Mouse (Mus musculus) T-helper 17 cell (primary cell): ENCODE measurements around the gene Crim1.

ENCODE experiments used
- in situ Hi-C, 2 experiments: fragments of 300-600 bp; cut with MboI, MseI; formaldehyde crosslinking; loops; 1 replicate in 1 of 2; 2 replicates in 1 of 2; pipeline ENCODE4 v1.15.1; 2025; ENCODE audit warnings: high pct_unique_total_duplicates in 2 of 2

Gene Crim1

DNA sequence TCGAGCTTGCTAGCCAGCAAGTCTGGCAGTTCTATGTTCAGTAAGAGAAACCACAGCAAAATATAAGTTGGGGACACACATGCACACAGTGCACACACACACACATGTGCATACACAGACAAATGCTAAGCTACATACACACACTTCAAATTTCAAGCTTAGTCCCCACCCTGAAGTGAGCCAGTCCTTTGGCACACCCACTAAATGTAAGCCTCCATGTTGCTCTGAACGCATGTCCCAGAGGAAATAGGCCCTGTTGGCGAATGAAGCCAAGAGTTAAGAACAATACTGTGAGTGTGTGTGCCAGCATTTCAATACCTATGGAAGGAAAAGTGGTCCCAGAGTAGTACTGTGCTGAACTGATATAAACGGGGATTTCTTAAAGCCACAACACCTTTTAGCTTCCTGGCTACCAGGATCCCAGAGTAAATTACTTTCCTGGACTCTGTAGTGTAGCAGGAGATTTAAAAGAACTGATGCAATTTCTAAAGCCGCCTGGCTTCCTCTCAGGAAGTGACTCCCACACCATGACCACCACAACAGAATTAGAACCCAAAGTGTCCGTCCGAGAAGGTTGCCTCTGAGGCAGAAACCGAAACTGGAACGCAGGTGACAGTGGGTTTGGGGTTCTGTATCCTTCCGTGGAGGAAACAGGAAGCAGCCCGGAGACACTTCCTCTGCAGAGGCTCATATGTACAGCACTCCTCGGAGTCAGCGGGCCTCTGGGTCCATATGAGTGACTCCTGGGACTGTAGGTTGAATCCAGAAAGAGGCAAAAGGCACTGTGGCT is 162.1 kb downstream of the Crim1 start:
- in situ Hi-C loops, result no loop called here

DNA sequence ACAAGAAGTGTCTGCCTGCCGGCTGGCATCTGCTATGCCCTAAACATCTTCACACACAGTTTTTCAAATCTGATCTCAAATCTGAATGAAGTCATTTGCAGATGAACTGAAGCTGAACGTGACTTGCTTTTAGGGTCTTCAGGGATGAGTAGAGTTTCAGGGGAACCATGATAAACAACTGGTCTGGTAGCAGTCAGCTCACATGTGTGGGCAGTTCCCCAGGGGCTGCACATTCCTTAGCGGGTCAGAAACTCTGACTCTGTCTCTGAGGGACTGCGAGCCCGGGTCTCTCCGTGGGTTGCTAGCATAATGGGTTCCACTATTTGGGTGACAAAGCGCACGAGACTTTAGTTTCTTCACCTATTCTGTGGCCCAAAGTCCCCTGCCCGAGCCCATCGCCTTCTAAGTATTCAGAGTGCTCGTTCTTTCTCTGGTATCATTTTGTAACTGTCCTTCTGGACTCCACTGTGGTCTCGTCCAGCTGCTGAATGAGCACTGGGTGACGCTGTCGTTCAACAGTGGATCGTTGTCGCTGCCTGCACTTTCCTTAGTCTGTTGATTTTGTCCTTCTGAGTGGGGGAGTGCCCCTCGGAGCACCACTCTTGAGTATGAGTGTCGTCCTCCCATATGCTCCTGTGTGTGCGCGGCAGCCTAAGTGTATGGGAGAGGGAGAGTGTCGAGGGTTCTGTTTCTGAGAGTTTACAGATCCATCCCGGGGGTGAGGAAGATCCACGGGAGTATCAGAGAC is 164.7 kb downstream of the Crim1 start:
- in situ Hi-C loops, result loop anchor here in 1 of 2 experiments (5.0 kb wide), 1 partner anchor 38 kb away; no protein-coding TSS in a partner anchor

DNA sequence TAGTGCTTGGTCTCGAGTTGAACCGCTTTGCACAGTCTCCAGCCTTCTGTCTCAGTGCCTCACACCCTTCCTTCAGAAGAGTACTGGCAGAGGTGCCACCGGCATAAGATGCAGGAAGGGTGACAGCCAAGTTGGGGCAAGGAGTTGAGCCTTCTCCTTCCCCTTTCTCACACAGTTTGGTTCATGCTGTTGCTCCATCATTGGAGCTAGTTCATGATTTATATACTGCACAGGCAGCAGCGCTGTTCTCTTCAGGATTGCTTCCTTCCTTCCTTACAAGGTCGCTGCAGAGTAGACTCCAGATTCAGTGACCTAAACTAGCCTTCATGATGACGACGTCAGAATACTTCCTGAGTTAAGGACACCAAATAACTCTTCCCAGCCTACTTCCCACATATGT is 166.0 kb downstream of the Crim1 start:
- in situ Hi-C loops, result loop anchor here in 1 of 2 experiments (5.0 kb wide), 1 partner anchor 36 kb away; no protein-coding TSS in a partner anchor

DNA sequence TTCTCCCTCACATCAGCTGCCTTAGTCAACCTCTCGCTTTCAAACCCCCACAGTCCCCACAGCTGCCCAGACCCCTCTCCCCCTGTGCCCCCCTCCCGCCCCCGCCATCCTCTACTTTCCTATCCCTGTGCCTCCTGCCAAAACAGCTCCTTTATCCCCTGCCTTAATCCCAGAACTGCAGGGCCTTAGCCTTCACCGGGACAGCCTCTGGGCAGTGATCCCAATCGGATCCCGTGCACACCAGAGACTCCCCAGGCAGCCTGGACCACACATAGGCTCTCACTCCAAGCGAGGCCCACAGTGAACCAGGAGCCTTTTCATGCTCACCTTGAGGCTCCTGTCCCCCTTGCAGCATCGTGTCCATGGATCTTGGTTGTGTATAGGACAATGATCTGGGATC is 168.4 kb downstream of the Crim1 start:
- in situ Hi-C loops, result loop anchor here in 1 of 2 experiments (5.0 kb wide), 1 partner anchor 34 kb away; no protein-coding TSS in a partner anchor

DNA sequence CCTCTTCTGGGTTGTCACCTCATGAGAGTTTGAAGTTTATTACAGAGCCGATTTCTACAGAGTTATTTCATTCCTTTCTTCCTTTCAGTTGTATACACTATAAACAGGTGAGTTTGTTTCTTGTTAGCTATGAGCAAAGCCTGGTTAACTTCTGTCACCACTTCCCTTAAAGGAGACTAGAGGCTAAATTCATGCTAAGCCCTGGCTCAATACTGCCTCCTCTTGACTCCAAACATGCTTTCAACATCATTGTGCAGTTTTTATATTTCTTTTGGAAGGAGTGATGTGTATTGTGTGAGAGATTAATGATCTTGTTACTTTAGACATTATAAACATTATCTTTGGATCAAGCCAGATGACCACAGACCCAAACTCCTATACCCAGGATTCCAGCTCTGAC is 170.4 kb downstream of the Crim1 start:
- in situ Hi-C loops, result no loop called here

DNA sequence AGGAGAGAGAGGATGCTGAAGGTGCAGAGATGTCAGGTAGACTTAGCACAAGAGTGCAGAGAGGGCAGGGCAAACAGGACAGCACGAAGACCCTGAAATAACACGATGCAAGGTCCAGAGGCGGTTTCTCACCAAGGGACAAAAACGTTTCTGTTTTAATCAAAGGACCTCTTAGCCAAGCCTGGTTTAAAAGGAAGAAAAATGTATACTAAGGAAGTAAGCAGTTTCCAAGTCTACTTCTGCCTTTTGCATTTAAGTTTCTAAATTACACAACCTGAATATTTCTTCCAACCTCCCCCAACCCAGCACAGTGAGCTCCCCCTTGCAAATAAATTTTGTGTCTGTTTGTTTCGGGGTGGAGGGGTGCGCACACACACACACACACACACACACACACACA is 173.1 kb downstream of the Crim1 start:
- in situ Hi-C loops, result no loop called here

GRCm38 (mm10) chr17:78373849-78374248 is 173.8 kb downstream of the Crim1 start:
- in situ Hi-C loops, result no loop called here

DNA sequence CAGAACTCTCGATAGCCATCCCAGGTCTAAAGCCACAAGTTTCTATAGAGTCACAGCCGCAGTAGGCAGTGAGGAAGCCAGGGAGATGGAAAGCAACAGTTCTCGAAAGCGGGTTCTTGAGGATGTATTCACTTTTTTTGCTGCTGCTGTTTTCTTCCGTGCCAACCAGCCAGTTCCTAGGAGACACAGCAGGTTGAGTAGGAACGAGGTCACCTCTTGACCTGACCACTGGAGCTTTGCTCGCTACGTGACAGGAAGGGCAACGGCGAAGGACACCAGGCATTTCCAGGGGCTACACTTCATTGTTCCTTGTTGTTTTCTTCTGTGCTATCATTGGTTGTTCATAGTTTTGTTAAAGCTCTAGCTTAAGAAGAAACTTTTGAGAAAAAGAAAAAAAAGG is 174.7 kb downstream of the Crim1 start:
- in situ Hi-C loops, result no loop called here

- in situ Hi-C loops, result no loop called here
These were observed 176.5 kb downstream of the Crim1 start for GRCm38 (mm10) chr17:78376587-78376986.

DNA sequence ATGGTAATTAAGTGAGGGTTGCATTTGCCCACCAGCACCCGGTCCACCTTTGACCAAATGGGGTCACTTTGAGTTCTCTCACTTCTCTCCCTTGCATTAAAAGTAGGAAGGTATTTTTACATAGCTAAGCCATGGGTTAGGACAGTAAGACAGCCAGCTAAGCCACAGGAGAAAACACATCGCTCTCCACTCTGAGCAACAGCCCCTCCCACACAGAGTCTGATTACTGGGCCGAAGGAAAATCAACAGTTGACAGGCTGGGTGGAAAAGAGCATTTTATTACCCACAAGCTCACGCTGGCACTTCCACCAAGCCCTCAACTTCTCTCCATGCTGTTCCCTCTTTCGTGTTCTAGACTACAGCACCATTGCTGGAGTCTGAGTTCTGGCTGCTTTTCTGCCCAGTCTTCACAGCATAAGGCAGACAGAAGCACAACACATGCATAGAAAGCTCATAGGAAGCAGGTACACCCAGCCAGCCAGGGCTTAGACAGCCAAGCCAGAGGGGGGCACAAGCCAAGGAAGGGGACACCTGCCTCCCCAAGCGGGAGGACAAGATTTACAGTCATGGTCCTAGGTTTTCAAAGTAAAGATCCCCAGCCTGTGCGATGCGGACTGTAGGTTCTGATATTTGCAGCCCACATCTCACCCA is 179.2 kb downstream of the Crim1 start:
- in situ Hi-C loops, result no loop called here

DNA sequence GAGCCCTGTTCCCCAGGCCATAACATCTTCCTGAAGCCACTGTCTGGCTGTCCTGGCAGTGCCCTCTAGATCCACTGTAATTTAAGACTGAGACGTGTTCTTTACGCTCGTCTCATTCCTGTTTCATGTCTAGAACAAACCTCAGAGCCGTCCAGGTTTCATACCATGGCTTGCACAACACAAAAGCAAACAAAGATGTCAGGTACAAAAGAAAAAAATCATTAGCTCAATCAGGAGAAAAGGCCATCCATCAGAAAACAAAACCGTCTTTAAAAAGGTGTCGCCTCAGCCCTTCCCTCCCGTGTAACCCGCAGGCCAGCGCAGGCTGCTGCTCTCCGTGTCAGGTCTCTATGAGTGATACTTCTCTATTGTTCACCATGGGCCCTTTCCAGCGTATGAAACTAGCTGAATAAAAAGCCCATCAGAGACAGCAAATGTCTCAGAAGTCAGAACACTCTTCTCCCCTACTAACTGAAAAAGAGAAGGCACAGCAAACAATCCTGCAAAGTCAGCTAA is 179.7 kb downstream of the Crim1 start:
- in situ Hi-C loops, result no loop called here

- in situ Hi-C loops, result no loop called here
These were observed 182.3 kb downstream of the Crim1 start for GRCm38 (mm10) chr17:78382321-78382720.

DNA sequence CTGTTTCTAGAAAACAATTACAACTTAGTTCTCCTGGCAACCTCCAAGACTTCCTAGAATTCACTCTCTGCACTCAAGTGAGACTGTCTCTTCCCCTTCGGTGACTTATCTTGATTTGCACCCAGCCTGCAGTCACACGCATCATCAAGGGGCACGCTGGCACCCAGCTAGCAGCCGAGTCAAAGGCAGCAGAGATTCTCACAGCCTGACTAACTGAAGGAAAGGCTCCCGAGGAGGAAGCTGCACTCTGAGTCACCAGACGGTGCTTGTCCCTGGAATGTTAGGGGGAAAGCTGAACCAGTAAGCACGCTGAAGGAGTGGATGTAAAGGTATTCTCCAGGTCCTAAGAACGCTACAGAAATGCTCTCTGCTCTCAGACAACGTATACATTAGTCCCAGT is 187.6 kb downstream of the Crim1 start:
- in situ Hi-C loops, result no loop called here

DNA sequence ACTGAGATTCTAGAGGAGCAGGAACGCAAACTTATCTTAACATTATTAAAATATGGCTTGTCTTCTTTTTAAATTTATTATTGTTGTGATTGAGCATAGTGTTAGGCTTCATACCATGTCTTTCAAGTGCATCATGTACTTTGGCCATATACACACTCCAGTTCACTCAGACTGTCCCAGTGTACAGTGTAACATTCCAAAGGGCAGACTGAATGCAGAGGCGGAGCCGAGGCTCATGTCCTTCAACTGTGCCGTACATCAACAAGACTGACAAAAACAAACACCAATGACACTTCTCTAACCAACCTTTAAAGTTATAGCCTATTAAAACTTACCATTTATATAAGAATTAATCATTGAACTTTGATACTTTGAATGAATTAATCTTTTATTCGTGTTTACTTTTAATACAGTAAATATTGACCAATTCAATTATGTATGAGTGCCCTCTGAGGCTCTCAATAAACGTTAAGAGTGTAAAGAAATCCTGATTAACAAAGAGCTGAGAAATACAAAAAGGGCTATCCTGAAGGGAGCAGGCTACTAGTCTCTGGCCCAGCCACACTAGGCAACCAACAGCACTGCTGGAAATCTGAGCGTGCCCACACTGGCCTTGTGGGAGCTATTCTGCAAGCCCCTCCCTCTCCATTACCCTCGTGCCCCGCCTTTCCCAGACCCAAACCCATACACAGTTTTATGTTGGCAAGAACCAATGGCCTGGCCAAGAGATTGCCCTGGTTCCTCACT is 188.2 kb downstream of the Crim1 start:
- in situ Hi-C loops, result no loop called here

DNA sequence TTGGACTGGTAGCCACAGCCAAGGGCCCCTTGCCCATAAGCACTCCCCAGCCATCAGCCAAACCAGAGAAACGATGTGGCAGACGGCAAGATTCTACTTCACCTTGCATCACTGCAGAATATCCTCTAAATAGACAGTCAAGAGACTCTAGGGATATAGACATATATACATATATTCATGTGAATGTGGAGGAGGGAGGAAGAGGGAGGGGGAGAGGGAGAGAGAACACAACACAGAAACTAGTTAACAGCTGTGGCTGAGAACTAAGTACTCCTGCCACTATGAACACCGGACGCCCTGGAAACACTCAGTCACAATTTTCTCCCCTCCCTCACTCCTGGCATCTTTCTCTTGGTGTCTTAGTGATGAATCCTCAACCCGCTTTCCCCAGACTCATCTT is 189.5 kb downstream of the Crim1 start:
- in situ Hi-C loops, result no loop called here

GRCm38 (mm10) chr17:78392401-78393087 is 192.5 kb downstream of the Crim1 start:
- in situ Hi-C loops, result no loop called here

- in situ Hi-C loops, result loop anchor here in 1 of 2 experiments (5.0 kb wide), 1 partner anchor 33 kb away; no protein-coding TSS in a partner anchor
These were observed 200.2 kb downstream of the Crim1 start for GRCm38 (mm10) chr17:78400130-78400840.

GRCm38 (mm10) chr17:78401311-78401710 is 201.3 kb downstream of the Crim1 start:
- in situ Hi-C loops, result loop anchor here in 1 of 2 experiments (5.0 kb wide), 1 partner anchor 34 kb away; no protein-coding TSS in a partner anchor

- in situ Hi-C loops, result loop anchor here in 1 of 2 experiments (5.0 kb wide), 1 partner anchor 34 kb away; no protein-coding TSS in a partner anchor
These were observed 201.7 kb downstream of the Crim1 start for GRCm38 (mm10) chr17:78401713-78402112.

GRCm38 (mm10) chr17:78402174-78402573 is 202.1 kb downstream of the Crim1 start:
- in situ Hi-C loops, result loop anchor here in 1 of 2 experiments (5.0 kb wide), 1 partner anchor 35 kb away; no protein-coding TSS in a partner anchor
